Mouse (Mus musculus) heart, postnatal 10 days (tissue): ENCODE measurements around the gene Pik3c2g. TPM values are rescaled to one million over a fixed set of nuclear protein-coding genes. Genes with fewer than 3 reads are reported as not detected.

Source experiments
- DNase-seq, 2 experiments: peaks; one replicate each; pipeline ENCODE4 v3.0.0; 2021
- intact Hi-C: fragments of 180-260 bp; cut with DNase I; formaldehyde crosslinking; loops from one replicate; pipeline ENCODE4 v1.15.1; 2025
- total RNA-seq, 2 experiments: library from RNA; stranded (reverse); gene quantifications; 2 replicates each; pipeline ENCODE4 v1.2.3; 2021

The Pik3c2g gene
- total RNA-seq, 2 experiments from 2014 or later = not detected

DNA sequence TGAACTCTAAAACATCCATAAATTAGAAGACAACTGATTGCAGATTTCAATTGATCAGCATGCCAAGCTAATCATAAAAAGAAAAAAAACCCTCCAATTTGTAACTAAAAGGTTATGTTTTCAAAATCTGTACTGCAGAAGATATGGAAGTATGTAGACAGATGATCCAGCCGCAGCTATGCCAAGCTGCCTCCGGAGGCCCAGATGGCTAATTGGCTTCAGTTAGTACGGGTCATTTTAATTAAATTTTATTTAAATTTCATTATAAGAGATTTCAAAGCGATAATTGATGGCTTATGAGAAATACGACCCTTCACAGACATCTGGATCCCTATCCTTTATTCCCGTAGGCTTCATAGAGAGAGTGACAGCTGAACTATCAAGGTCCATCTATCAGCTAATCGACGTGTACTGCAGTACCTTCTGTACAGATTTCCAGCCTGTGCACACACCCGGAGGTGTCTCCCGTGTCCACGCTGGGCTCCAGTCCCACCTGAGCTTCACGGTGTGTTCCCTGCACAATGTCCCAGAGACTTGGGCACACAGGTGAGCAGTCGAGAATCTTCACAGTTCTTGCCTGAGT is 132.7 kb downstream of the Pik3c2g start:
- intact Hi-C loops = no loop called here

GRCm38 (mm10) chr6:139735708-139736626 is 148.9 kb downstream of the Pik3c2g start:
- intact Hi-C loops = no loop called here

More for the DNA sequence above, 132.7 kb downstream of the Pik3c2g start:
- no peak for DNase-seq

DNA sequence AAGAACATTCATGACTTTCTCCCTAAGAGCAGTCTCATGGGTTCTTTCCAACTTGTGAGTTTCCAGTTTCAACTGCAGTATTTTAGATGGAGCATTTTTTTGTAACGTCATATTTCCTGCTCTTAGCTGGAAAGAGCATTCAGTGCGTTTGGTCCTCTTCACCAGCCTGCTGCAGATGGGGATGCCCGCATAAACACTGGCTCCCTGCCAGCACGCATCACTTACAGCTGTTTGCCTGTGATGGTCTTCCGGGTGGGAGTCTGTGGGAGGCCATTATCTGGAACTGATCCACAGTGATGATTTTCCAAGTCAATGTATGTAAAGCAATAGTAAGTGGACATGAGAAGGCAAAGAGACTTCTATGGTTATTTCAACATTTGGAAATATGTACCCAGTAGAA is 151.3 kb downstream of the Pik3c2g start:
- intact Hi-C loops = no loop called here

More at GRCm38 (mm10) chr6:139735708-139736626, 148.9 kb downstream of the Pik3c2g start:
- DNase-seq = no peak

GRCm38 (mm10) chr6:139742693-139743432 is 155.8 kb downstream of the Pik3c2g start:
- intact Hi-C loops = no loop called here
- no peak for DNase-seq

More for the DNA sequence above, 151.3 kb downstream of the Pik3c2g start:
- DNase-seq = no peak

- intact Hi-C loops = no loop called here
- DNase-seq = no peak
These were observed 159.9 kb downstream of the Pik3c2g start for GRCm38 (mm10) chr6:139746758-139747479.

- intact Hi-C loops = no loop called here
- no peak for DNase-seq
These were observed 161.2 kb downstream of the Pik3c2g start for GRCm38 (mm10) chr6:139748091-139748771.

GRCm38 (mm10) chr6:139750599-139750998 is 163.6 kb downstream of the Pik3c2g start:
- DNase-seq = no peak
- intact Hi-C loops = no loop called here

- intact Hi-C loops = no loop called here
These were observed 164.0 kb downstream of the Pik3c2g start for GRCm38 (mm10) chr6:139751022-139751421.

DNA sequence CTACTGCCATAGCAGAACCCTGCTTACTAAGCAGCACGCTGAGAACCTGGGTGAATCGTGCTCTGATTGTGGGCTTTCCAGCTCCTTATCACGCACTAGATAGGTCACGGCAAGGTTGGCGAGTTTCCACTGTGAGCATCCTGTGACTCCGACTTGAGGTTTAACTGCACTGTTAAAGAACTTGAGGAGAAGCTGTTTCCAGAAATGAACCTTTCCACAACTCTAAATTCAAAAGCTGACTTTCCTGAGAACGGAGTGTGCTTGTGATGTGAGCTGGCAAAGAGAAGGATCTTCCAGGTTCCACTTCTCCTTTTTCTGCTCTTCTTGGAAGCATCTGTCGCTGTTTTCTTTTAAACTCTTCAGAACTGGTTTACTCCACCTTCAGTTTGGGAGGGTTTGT is 170.9 kb downstream of the Pik3c2g start:
- intact Hi-C loops = no loop called here
- no peak for DNase-seq

More at GRCm38 (mm10) chr6:139751022-139751421, 164.0 kb downstream of the Pik3c2g start:
- DNase-seq = no peak

DNA sequence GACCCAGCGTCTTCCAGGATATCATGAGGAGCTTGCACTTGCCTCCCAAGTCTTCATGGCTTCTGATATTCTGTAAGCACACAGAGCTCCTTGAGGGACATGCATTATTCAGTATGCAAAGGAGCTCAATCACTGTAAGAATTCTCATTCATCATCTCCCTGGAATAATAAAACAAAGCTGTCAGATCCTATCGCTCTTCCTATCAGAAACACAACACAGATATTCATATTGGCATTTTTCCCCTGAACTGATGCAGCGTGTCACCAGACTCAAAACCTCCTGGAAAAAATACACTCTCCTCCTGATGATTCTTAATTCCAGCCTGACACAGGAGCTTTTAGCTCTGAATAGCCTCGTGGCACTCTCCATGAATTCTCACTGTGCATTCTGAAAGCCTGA is 174.0 kb downstream of the Pik3c2g start:
- DNase-seq = no peak
- intact Hi-C loops = no loop called here

GRCm38 (mm10) chr6:139764398-139764797 is 177.4 kb downstream of the Pik3c2g start:
- intact Hi-C loops = no loop called here
- no peak for DNase-seq

DNA sequence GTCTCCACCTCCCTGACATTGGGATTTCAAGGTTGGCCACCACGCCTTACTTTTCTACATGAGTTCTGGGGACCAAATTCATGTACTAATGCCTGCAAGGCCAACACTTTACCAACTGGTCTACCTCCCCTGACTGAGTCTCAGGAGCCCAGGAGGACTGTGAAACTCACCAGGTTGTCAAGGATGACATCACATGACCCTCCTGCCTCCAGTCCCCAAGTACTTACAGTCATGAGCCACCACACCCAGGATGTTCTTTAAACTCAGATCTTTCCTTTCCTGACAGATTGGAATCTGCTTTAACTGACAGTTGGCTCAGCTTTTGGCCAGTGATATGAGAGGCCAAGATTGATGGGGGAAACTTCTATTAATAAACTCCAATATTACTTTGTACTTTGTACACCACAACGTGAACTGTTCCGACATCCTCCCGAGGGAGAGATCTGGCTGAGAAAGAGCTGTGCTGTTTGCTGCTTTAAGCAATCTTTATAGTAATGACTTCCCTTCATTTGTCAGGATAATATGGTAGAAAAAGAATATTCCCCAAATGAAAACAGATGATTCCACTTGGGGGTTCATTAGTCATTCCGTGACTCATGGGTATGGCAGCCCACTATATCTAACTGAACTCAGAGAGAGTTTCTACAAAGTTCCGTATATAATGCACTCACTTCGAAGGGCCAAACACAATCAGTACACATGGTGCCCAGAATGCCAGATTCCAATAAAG is 182.9 kb downstream of the Pik3c2g start:
- DNase-seq = no peak
- intact Hi-C loops = no loop called here

GRCm38 (mm10) chr6:139770535-139770934 is 183.5 kb downstream of the Pik3c2g start:
- no peak for DNase-seq
- intact Hi-C loops = no loop called here

DNA sequence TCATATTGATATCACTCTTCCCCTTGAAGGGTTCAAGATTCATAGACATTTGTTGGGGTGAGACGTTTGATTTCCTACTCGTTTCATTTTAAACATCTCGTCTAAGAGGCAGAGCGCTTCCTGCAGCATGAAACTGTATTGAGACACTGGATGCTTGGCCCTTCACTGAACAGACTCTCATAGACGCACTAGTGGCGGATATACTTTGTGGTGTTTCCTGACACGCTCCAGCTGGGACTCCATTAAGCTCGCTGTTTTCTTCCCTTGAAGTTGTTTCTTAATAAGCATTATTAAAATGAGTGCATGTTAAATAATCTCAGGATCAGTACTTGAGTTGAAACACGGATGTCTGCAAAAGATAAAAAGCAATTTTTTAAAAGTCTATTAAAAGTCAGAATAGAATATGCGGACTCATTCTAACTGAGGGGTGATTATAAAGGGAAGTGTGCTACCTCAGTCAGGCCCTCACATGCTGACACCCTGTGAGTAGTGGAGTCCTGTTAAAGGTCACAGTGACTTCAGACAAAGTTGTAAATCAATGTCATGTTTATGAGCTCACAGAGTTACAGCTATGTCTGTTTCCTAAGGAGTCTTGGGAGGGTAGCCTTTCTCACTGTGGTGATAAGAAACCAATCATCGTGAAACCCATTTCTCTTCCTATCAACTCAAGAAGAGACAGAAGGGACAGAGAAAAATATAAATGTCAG is 190.7 kb downstream of the Pik3c2g start:
- intact Hi-C loops = no loop called here

DNA sequence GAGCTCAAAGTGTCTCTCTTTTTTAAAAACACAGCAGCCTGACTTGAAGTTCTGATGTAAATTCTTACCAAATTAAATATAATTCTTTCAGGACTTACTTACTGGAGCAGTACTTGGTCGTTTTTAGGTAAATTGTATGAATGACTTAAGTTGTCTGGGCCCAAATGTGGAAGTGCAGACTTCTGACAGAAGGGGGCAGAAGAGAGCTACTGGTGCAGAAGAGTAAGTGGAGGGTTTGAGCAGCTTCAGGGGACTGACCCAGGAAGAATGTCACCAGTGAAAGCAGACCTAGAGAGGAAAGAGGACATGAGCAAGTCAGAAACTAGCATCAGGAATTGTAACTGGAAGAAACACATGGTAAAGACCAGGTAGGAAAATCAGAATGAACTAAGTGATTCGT is 193.0 kb downstream of the Pik3c2g start:
- DNase-seq = peak in 1 of 2 experiments; percentile 4
- intact Hi-C loops = no loop called here

More for the DNA sequence above, 190.7 kb downstream of the Pik3c2g start:
- no peak for DNase-seq

DNA sequence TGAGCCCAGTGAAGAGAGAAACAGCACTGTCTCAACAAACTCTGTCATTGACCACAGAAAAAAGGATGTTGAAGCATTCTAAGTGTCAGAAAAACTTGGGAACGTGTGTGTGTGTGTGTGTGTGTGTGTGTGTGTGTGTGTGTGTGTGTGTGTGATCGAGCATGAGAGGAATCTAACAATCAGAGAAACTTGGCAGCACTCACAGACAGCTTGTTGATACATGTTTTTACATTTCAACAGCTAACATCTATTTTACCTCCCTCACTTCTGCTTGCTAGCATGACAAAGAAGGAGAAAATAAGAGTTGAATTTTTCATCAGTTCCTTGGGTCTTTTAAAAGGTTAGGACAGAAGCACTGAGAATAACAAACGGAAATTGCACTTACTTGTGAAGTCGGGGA is 202.5 kb downstream of the Pik3c2g start:
- DNase-seq = peak in 1 of 2 experiments; percentile 4
- intact Hi-C loops = no loop called here

DNA sequence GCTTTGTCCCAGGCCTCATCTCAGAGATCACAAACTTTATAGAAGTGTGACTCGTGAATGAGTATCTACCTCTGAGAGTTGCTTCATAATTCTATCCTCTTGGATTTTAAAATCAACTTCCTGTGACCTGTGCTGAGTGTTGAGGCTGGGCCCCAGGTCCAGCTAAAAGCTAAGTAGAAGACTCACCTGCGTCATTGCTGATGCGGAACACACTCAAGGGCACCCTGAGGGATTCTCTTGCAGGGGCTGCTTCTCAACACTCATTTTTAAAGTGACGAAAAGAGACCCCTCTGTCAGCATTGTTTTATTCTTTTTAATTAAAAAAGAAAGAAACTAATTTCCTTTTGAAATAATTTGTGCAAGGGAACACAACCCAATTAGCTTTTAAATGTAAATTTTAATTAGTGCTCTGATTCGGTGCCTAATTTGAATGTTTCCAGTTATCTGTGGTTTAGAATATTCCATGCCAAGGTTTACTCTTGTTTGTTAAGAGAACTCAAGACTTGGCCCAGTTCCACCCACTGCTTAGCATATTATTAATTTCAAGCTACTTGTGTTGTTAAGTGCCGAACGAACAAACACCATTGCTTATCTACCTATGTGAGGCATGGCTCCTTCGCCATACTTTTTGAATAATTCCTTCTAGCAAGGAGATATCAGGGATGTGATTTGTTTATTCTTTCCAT is 212.7 kb downstream of the Pik3c2g start:
- DNase-seq = no peak
- intact Hi-C loops = no loop called here

DNA sequence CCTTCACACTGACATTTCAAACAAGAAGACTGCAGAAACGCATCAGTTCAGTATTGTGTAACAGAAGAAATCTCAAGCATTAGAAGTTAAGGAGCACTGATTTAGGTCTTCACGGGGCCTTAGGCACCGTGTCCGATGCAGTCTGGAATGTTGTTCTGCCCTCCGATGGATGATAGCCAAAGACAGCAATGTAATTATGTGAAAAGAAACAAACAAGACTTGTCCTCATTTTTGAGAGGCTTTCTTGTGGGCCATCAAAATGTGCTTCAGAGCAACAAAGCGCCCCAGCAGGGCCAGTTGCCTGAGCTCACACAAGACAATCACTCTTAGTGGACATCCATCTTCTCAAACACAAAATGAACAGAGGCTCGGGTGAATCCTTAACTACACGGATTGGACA is 234.9 kb downstream of the Pik3c2g start:
- no peak for DNase-seq
- intact Hi-C loops = no loop called here
